Mouse (Mus musculus) frontal cortex, postnatal 10 days (tissue): Measurements from ENCODE around the gene Prpf18.

Source experiments
- DNase-seq, 2 experiments: peaks; one replicate each; pipeline ENCODE4 v3.0.0; 2022; ENCODE audit warnings: low spot score in 2 of 2, mixed read lengths in 1 of 2

Prpf18 gene

GRCm38 (mm10) chr2:4575975-4576374, 75.9 kb downstream of the Prpf18 start:
- DNase-seq, result no peak

- DNase-seq, result no peak
Observed at GRCm38 (mm10) chr2:4575163-4575562, 76.8 kb downstream of the Prpf18 start.

DNA sequence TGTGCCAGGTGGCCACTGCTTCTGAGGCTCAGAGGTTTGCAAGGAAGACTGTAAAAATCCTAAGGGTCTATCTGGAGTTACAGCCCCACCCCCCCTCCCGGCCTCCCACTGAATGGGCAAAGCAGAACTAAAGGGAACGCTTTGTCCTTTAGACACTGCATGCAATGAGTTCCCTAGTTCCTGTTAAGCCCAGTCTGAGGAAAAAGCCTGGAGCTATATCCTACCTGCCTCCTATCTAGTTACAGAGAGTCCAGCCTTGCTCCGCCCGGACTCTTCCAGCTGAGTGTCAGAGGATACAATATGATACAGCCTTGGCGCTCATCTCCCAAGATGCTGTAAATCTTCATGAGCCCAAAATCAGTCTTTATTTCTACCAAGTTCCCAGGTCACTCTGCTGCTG, 77.7 kb downstream of the Prpf18 start:
- DNase-seq, result no peak

GRCm38 (mm10) chr2:4573386-4573785, 78.5 kb downstream of the Prpf18 start:
- no peak for DNase-seq

DNA sequence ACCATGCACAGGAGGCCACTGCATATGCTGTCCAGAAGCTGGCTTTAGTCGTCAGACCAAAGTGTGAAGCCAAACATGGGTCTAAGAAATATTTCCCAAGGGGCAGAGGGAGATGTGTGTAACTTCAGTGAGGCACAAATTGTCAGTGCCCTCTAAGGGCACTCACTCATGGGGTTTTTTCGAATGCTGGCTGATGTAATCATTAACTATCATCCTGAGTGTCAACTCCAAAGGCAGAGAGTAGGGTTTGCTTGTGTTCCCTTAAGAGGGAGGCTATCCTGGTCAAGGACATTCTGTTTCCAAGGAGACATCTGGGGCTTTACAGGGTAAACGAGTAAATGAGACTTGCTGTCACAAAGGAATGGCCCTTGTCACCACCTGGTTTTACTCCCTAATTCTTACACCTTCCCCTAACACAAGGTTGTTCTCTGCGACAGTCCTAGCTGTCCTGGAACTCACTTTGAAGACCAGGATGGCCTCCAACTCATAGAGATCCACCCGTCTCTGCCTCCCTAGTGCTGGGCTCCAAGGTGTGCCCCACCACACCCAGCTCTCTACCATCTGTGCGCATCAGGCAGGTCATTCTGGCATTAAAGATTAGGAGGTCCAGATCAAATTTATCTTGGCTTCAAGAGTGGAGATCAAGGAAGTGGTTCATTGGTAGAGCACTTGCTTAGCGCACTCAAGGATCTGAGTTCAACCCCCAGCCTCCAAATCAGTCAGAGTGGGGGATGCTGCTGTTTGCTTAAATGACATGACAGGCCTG, 79.2 kb downstream of the Prpf18 start:
- no peak for DNase-seq
